10 mouse cellular contexts compared by ENCODE assay signal in the genomic region with DNA sequence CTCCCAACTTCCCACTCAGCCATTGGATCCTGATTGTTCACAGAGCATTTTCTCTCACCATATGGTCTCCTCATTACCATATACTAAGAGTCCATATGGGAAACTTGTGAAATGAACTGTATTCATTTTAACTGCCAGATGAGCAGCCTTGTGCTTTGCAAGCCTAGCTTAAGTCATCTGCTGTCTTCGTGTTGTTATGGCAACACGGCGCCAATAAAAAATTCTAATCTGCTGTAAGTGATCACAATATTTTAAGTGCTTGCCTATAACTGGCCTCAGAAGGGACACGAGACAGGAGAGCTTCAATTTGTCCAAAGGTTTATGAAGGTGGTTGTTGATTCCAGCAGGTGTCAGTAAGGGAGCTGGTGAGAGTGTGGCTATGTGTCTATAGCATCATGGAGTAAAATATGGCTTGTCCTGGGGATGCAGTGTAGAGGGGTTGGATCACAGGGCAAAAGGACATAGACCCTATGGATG.
DNase-seq lines count a peak whose midpoint lies in the region; ATAC-seq and TF ChIP-seq lines count a peak whose summit lies in the region.
"Had no signal": no experiment of that assay in that cellular context is flagged by ENCODE, and none has a peak within 500 bp of the region (broad histone marks: within the 10 kb centered on the region; RNA-seq: fewer than 3 reads in every experiment).

No protein-coding gene starts in this region.

- H3K9me3 ChIP-seq in midbrain, postnatal 0 days (ENCODE audit: low read length): no peaks in the 10 kb centered on the region
- H3K9me3 ChIP-seq: embryonic facial prominence, embryonic 12.5 days; megakaryocyte, embryonic 14.5 days had no signal

- H3K27ac ChIP-seq in midbrain, postnatal 0 days (ENCODE audit: low read depth, low read length): no peak overlapping the region
- H3K27ac ChIP-seq: embryonic facial prominence, embryonic 12.5 days had no signal

- H3K4me1 ChIP-seq in midbrain, postnatal 0 days (ENCODE audit: insufficient read depth, low read length): no peaks in the 10 kb centered on the region
- H3K4me1 ChIP-seq in lung, adult 2 months (ENCODE audit: control insufficient read depth, insufficient read depth, low read length): peaks cover 14% of the 10 kb centered on the region
- H3K4me1 ChIP-seq: megakaryocyte, embryonic 14.5 days had no signal

- peak; percentile 40; the same call in 1 of the 2 replicates for TF ChIP-seq CTCF in midbrain, postnatal 0 days (IDR thresholded peaks at IDR 0.05)
- no peak for TF ChIP-seq CTCF in lung, adult 2 months (IDR thresholded peaks at IDR 0.05; ENCODE audit: insufficient read depth, low read length)

- TF ChIP-seq POLR2A in lung, adult 2 months (IDR thresholded peaks at IDR 0.05; ENCODE audit: borderline replicate concordance, extremely low read depth, low read depth, low read length): no peak

- DNase-seq in embryo, embryonic 10 days (ENCODE audit: low spot score): peak; percentile 8
- no peak for DNase-seq in embryo, embryonic 9.5 days (ENCODE audit: extremely low spot score)
- DNase-seq in brain, adult 2 months (ENCODE audit: low read depth, low spot score): peak; percentile 77
- peak; percentile 56 to 84 for DNase-seq in layer of hippocampus, adult 18-20 months (ENCODE audit: low spot score in 2 of 2)
- peak; percentile 58 for DNase-seq in midbrain, postnatal 0 days (ENCODE audit: low spot score)
- DNase-seq in testis, postnatal 10 days (ENCODE audit: low spot score): no peak
- DNase-seq in adrenal gland, postnatal 4 days (ENCODE audit: low spot score in 2 of 2): no peak
- no peak for DNase-seq in lung, adult 2 months

- 0 out of 2 replicates have a peak, but pooled peaks have one; percentile 20 for ATAC-seq in midbrain, postnatal 0 days (ENCODE audit: low FRiP score)

- no peaks in the 10 kb centered on the region for H3K27me3 ChIP-seq in midbrain, postnatal 0 days (ENCODE audit: insufficient read depth, low read length)
- H3K27me3 ChIP-seq: embryonic facial prominence, embryonic 12.5 days; megakaryocyte, embryonic 14.5 days had no signal

- WGBS in midbrain, postnatal 0 days: 57% methylated on average over 4 of the region's 4 CpGs
- 88% methylated on average over 4 of the region's 4 CpGs for WGBS in lung, adult 2 months

- H3K9ac ChIP-seq in midbrain, postnatal 0 days (replicated peaks; ENCODE audit: low read length, poor library complexity, severe bottlenecking): no peak overlapping the region
- H3K9ac ChIP-seq: embryonic facial prominence, embryonic 12.5 days had no signal

- no peak overlapping the region for H3K4me2 ChIP-seq in midbrain, postnatal 0 days (ENCODE audit: low read depth, low read length, poor library complexity, severe bottlenecking)
- H3K4me2 ChIP-seq: embryonic facial prominence, embryonic 12.5 days had no signal

- no peak overlapping the region for H3K4me3 ChIP-seq in midbrain, postnatal 0 days (ENCODE audit: low read depth, low read length)
- H3K4me3 ChIP-seq in lung, adult 2 months (replicated peaks; ENCODE audit: extremely low read depth, low read depth, low read length): no peak overlapping the region
- H3K4me3 ChIP-seq: embryonic facial prominence, embryonic 12.5 days; megakaryocyte, embryonic 14.5 days had no signal

- no peaks in the 10 kb centered on the region for H3K36me3 ChIP-seq in midbrain, postnatal 0 days (ENCODE audit: insufficient read depth, low read length)
- H3K36me3 ChIP-seq: embryonic facial prominence, embryonic 12.5 days had no signal

Comparison
In these comparisons a context has a peak if more than half of its experiments do, and no peak if none do; other contexts are left out.
1. DNase-seq: peak in embryo, embryonic 10 days (single experiment), brain, adult 2 months (single experiment), layer of hippocampus, adult 18-20 months (2 of 2) and midbrain, postnatal 0 days (single experiment); none in embryo, embryonic 9.5 days (single experiment), testis, postnatal 10 days (single experiment), adrenal gland, postnatal 4 days (0 of 2) and lung, adult 2 months (single experiment).